Mouse (Mus musculus) erythroblast, embryonic 14.5 days (primary cell): ENCODE data around the gene Cacna1h. TPM values are rescaled to one million over a fixed set of nuclear protein-coding genes. Genes with fewer than 3 reads are reported as not detected.

Experiments
- H3K27me3 ChIP-seq: 2 replicates; pipeline ENCODE4 v1.6.1; 2012; ENCODE audit warnings: inconsistent platforms; ENCODE audit not compliant: control insufficient read depth
- H3K36me3 ChIP-seq: 2 replicates; pipeline ENCODE4 v1.6.1; 2012; ENCODE audit warnings: mild to moderate bottlenecking, inconsistent platforms; ENCODE audit not compliant: control insufficient read depth
- H3K4me1 ChIP-seq: 2 replicates; pipeline ENCODE4 v1.6.1; 2012; ENCODE audit warnings: inconsistent platforms; ENCODE audit not compliant: control insufficient read depth
- H3K4me3 ChIP-seq: replicated peaks from 2 replicates; pipeline ENCODE3; 2012; ENCODE audit warnings: moderate library complexity, mild to moderate bottlenecking, inconsistent platforms
- H3K9me3 ChIP-seq: 2 replicates; pipeline ENCODE4 v1.6.1; 2012; ENCODE audit warnings: low read length, inconsistent platforms, mixed read lengths; ENCODE audit not compliant: control insufficient read depth
- GATA1 ChIP-seq: IDR thresholded peaks from 2 replicates; pipeline ENCODE4 v1.6.1; 2012; ENCODE audit warnings: low read length, inconsistent platforms, mixed read lengths
- TAL1 ChIP-seq: IDR thresholded peaks from 3 replicates; pipeline ENCODE4 v1.6.1; 2012; ENCODE audit warnings: low read length, inconsistent platforms, mixed read lengths
- polyA plus RNA-seq: library from polyadenylated mRNA; stranded (reverse); fragments of >175 nt; gene quantifications from 2 replicates; pipeline ENCODE4 v1.2.3, GENCODE M21; 2012

Gene Cacna1h
- polyA plus RNA-seq = 0.06 and 0.26 TPM in 2 replicates

GRCm38 (mm10) chr17:25433617-25434606 lies at the start of gene Cacna1h:
Gene Cacna1h (minus strand): TSS chr17:25433783.
- Histone ChIP-seq H3K36me3 (no peaks in the 10 kb centered on the region), H3K9me3 (no peaks in the 10 kb centered on the region), H3K4me1 (no peaks in the 10 kb centered on the region), H3K27me3 (peaks cover 55% of the 10 kb centered on the region), H3K4me3 (peak within 1 kb of the TSS; percentile 41)
- TF ChIP-seq GATA1 (no peak), TAL1 (no peak)

- H3K27me3 ChIP-seq = no peaks in the 10 kb centered on the region; the same call in 1 of the 2 replicates
- H3K9me3 ChIP-seq = no peaks in the 10 kb centered on the region
- no peaks in the 10 kb centered on the region for H3K36me3 ChIP-seq
- no peaks in the 10 kb centered on the region for H3K4me1 ChIP-seq
- H3K4me3 ChIP-seq = no peak overlapping the region
- TF ChIP-seq TAL1 = no peak
- no peak for TF ChIP-seq GATA1
Observed at GRCm38 (mm10) chr17:25482092-25482491, 48.5 kb upstream of the Cacna1h start.

- Histone ChIP-seq H3K27me3 (no peaks in the 10 kb centered on the region; the same call in 1 of the 2 replicates), H3K36me3 (no peaks in the 10 kb centered on the region), H3K9me3 (no peaks in the 10 kb centered on the region), H3K4me1 (no peaks in the 10 kb centered on the region), H3K4me3 (no peak overlapping the region)
- TF ChIP-seq TAL1 (no peak), GATA1 (no peak)
Observed at GRCm38 (mm10) chr17:25480820-25481219, 47.2 kb upstream of the Cacna1h start.

GRCm38 (mm10) chr17:25480152-25480551 lies 46.6 kb upstream of the Cacna1h start:
- Histone ChIP-seq H3K9me3 (no peaks in the 10 kb centered on the region), H3K36me3 (no peaks in the 10 kb centered on the region), H3K4me1 (no peaks in the 10 kb centered on the region), H3K27me3 (no peaks in the 10 kb centered on the region; the same call in 1 of the 2 replicates), H3K4me3 (no peak overlapping the region)
- TF ChIP-seq GATA1 (no peak), TAL1 (no peak)

- H3K4me3 ChIP-seq = no peak overlapping the region
- no peaks in the 10 kb centered on the region for H3K9me3 ChIP-seq
- H3K36me3 ChIP-seq = no peaks in the 10 kb centered on the region
- H3K27me3 ChIP-seq = peaks cover 14% of the 10 kb centered on the region
- peaks cover 8% of the 10 kb centered on the region for H3K4me1 ChIP-seq
- TF ChIP-seq GATA1 (no peak), TAL1 (no peak)
Observed at GRCm38 (mm10) chr17:25475946-25476744, 42.6 kb upstream of the Cacna1h start.

- H3K4me3 ChIP-seq = peak overlapping the region; percentile 48
- no peak for TF ChIP-seq TAL1
- no peak for TF ChIP-seq GATA1
- H3K27me3 ChIP-seq = peaks cover 14% of the 10 kb centered on the region
Observed at GRCm38 (mm10) chr17:25474330-25475077, 40.9 kb upstream of the Cacna1h start.

GRCm38 (mm10) chr17:25472044-25472443 lies 38.5 kb upstream of the Cacna1h start:
- Histone ChIP-seq H3K27me3 (peaks cover 14% of the 10 kb centered on the region), H3K9me3 (no peaks in the 10 kb centered on the region), H3K4me1 (peaks cover 8% of the 10 kb centered on the region), H3K36me3 (no peaks in the 10 kb centered on the region), H3K4me3 (no peak overlapping the region)
- TF ChIP-seq GATA1 (no peak), TAL1 (no peak)

More at GRCm38 (mm10) chr17:25474330-25475077, 40.9 kb upstream of the Cacna1h start:
- peaks cover 8% of the 10 kb centered on the region for H3K4me1 ChIP-seq
- no peaks in the 10 kb centered on the region for H3K36me3 ChIP-seq
- no peaks in the 10 kb centered on the region for H3K9me3 ChIP-seq

- Histone ChIP-seq H3K4me1 (peaks cover 8% of the 10 kb centered on the region), H3K36me3 (no peaks in the 10 kb centered on the region), H3K27me3 (peaks cover 14% of the 10 kb centered on the region), H3K9me3 (no peaks in the 10 kb centered on the region), H3K4me3 (no peak overlapping the region)
- no peak for TF ChIP-seq TAL1
- no peak for TF ChIP-seq GATA1
Observed at GRCm38 (mm10) chr17:25471418-25471817, 37.8 kb upstream of the Cacna1h start.
